Mouse (Mus musculus) lung, adult 2 months (tissue): ENCODE data around the gene Lenep. TPM values are rescaled to one million over a fixed set of nuclear protein-coding genes. Genes with fewer than 3 reads are reported as not detected.

Experiments
- DNase-seq: peaks from one replicate; pipeline ENCODE4 v3.0.0; 2022
- H3K4me1 ChIP-seq: fragments of 200-500 bp; 2 replicates; pipeline ENCODE4 v1.6.1; 2011; ENCODE audit warnings: low read length; ENCODE audit not compliant: control insufficient read depth, insufficient read depth
- H3K4me3 ChIP-seq: fragments of 200-500 bp; replicated peaks from 2 replicates; pipeline ENCODE3; 2011; ENCODE audit warnings: low read depth, mild to moderate bottlenecking, control low read depth, low read length; ENCODE audit errors: extremely low read depth
- CTCF ChIP-seq: fragments of 200-500 bp; IDR thresholded peaks from 2 replicates; pipeline ENCODE4 v1.5.1; 2011; ENCODE audit warnings: mild to moderate bottlenecking, low read length, control low read depth; ENCODE audit not compliant: insufficient read depth
- POLR2A ChIP-seq: fragments of 200-500 bp; IDR thresholded peaks from 2 replicates; pipeline ENCODE4 v1.6.1; 2011; ENCODE audit warnings: low read depth, mild to moderate bottlenecking, control low read depth, low read length, borderline replicate concordance; ENCODE audit errors: extremely low read depth
- WGBS: fragments of 180-500 bp; shearing (Covaris S2); methylation state at CpG from one replicate; pipeline ENCODE4 v1.1.7; 2018; 5-methylcytosine and 5-hydroxymethylcytosine counted together
- polyA plus RNA-seq: library from polyadenylated mRNA; depleted of rRNA; stranded (reverse); fragments of >200 nt; gene quantifications from 2 replicates; pipeline ENCODE4 v1.2.3, GENCODE M21; 2012

Gene Lenep
- polyA plus RNA-seq, 1 experiment, result 0.45 TPM

DNA sequence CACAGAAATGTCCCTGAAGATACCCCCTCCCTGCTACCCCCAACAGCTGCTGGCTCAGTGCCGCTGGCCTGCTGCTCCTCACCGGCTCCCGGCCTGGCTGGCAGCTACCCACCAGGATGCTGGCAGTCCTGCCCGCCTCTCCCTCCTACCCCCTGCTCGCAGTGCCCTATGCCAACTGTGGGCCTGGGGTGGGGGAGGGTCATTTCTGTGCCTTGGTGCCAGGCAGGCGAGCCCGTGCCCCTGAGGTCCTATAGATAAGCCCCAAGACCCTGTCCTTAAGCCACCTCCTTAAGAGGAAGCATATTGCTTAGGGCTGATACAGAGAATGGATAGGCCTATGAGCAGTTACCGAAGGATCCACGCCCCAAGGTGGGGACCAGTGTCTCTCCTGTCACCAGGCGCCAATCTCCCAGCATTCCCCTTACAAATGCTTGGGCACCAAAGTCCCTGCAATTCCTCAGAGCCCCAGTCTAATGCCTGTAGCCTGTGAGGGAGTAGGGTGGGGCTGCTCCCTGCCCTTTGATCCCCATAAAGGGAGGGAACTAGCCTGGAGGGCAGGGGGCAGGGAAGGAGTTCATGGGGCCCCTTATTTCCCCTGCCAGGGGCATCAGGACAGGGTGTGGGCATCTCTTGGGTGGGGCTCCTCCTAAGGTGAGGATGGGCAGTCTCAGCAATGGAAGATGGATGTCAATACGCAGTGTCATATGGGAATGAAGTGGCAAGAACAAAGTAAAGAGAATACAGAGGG, 14.3 kb downstream of the Lenep start:
- Histone ChIP-seq H3K4me3 (no peak overlapping the region), H3K4me1 (peaks cover 24% of the 10 kb centered on the region)
- DNase-seq, result peak; percentile 25
- WGBS, result 57% methylated on average over 11 of the region's 11 CpGs
- TF ChIP-seq POLR2A, result no peak
- TF ChIP-seq CTCF, result no peak

DNA sequence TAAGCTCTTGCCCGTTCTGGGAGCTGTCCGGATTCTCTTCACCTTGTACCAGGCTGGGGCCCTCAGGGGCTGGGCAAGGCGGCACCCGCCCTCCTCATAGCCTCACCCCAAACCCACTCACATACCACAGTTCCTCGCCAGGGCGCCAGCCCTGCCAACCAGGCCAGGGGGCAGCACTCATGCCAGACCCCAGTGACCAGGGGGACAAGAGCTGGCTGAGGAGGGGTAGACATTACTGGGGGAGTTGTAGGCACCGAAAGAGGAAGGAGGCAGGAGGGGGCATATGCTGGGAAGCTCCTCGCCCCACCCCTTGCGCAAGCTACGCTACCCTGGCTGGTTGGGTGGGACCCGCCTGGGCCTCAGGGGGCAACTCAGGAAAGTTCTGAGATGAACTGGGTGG, 15.0 kb downstream of the Lenep start:
- whole genome bisulfite sequencing, result 65% methylated on average over 11 of the region's 11 CpGs
- Histone ChIP-seq H3K4me3 (peak overlapping the region; percentile 22), H3K4me1 (peaks cover 24% of the 10 kb centered on the region)
- DNase-seq, result peak; percentile 43
- TF ChIP-seq POLR2A, result no peak
- TF ChIP-seq CTCF, result no peak

DNA sequence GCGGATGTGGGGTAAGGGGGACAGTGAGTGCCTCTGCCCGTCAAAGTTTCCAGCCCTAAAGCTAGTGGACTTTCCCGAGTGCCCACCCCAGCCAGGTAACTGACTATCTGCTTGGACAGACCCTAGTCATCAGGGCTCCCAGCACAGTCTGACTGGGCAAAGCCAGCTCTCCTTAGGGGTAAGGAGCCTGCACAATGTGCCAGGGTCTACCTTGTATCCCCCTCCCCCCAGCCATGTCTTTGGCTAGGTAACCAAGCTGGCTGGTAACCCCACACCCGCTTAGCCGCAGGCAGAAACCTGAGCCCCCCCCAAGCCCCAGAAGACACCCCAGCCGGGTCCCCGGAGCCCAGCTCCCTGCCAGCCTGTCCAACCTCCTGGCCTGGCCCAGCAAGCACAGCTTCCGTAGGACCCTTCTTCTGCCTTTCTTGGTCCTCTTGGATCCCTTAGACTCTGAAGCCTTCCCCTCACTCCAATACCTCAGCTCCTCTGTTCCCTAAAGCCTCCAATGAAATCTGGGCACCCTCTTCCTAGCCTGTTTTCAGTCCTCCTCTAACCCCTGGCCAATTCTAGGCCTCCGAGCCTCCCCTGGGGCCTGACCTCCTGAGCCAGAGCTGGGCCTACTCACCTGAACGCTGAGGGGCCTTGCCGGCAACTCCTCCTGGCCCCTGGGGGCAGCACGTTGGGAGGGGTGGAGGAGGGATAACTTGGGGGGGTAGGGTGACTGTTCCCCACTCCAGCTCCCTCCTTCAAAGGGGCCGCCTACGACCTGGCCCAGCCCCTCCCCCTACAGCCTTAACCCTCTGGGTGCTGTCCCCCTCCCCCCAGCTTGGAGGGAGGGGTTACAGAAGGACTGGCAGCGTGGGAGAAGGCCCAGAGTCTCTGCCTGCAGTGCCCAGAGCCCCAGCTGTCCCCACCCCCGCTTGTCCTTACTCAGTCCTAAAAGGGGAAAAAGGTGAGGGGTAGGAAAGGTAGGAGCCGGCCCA, 15.9 kb downstream of the Lenep start:
- peaks cover 24% of the 10 kb centered on the region for H3K4me1 ChIP-seq
- 62% methylated on average over 17 of the region's 17 CpGs for WGBS
- peak; percentile 13 for DNase-seq
- no peak for TF ChIP-seq POLR2A
- TF ChIP-seq CTCF, result no peak
- peak overlapping the region; percentile 23 for H3K4me3 ChIP-seq

DNA sequence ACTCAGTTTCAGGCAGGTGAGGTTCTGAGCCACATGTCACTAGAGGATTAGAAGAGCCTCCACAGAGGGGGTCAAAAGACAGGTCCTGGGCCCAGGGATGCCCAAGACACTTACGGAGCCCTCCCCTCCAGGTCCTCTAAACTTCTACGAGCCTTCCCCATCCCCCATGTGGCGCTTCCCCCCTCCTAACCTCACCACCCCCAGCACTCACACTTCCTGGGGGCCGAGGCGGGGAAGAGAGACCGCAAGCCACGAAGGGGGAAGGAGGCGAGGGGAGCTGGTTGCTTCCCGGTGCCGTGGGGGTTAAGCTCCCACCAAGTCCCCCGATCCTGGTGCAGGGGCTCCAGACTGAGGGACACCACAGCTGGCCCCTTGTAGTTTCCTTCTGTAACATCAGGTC, 17.1 kb downstream of the Lenep start:
- Histone ChIP-seq H3K4me3 (no peak overlapping the region), H3K4me1 (peaks cover 17% of the 10 kb centered on the region)
- TF ChIP-seq CTCF, result no peak
- no peak for TF ChIP-seq POLR2A
- peak; percentile 13 for DNase-seq
- 46% methylated on average over 11 of the region's 11 CpGs for WGBS

DNA sequence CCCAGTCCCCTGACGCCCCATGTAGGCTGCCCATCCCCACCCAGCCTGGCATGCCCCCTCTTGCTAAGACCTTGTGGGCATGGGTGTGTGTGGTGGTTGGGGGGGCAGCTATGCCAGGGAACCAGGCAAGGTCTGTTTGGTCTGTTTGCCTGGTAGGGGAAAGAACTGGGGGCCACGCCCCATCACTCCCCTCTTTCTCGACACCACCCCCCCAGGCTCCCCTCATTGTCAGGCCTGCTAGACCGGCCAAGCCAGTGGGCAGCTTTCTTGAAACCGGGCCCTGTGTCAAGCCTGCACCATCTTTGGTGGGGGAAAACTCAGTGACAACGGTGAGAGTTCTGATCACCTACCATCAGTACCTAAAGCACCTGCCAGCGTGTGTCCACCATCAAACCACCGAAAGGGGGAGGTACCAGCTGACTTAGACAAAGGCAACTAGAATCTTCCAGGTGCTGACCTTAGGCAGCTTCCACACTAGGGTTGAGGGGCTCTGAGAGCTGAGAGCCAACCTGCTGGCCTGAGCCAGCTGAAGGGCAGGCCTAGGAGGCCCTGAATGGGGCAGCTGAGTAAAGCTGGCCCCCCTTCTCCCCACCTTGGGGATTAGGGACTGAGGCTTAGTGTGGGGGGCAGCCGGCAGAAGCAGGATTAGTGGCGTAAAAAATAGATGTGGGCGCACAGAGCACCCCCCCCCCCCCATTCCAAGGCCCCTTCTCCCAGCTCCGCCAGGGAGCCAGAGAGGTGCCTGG, 18.1 kb downstream of the Lenep start:
- H3K4me3 ChIP-seq, result no peak overlapping the region
- peak; percentile 23 for DNase-seq
- 66% methylated on average over 12 of the region's 12 CpGs for WGBS
- no peak for TF ChIP-seq CTCF
- TF ChIP-seq POLR2A, result no peak
- H3K4me1 ChIP-seq, result peaks cover 14% of the 10 kb centered on the region

DNA sequence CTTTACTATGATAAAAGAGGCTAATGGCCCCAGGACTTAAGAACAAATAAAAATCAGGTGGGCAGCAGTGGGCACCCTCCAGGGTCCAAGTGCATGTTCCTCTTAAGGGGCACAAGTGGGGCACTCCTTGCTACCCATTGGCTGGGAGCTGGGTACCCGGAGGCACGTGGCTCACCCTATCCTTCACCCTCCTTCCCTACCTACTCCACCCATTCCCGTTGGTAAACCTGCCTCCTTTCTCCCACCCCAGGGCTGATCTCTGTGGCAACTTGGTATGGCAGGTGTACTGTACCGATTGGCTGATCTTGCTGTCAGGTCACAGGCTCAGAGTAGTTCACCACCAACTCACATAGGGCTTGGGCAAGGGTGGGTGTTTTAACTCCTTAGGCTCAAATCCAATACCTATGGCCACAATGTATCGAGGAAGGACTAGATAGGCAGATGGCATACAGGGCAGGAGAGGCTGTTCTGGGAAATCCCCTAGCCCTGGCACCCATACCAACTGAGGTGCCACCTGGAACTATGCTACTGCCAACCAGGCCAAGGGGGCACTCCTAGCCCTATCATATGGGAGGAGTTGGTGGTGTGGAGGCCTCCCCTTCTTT, 18.8 kb downstream of the Lenep start:
- H3K4me3 ChIP-seq, result no peak overlapping the region
- peaks cover 14% of the 10 kb centered on the region for H3K4me1 ChIP-seq
- DNase-seq, result peak; percentile 22
- WGBS, result 64% methylated on average over 5 of the region's 5 CpGs
- TF ChIP-seq POLR2A, result no peak
- TF ChIP-seq CTCF, result no peak

DNA sequence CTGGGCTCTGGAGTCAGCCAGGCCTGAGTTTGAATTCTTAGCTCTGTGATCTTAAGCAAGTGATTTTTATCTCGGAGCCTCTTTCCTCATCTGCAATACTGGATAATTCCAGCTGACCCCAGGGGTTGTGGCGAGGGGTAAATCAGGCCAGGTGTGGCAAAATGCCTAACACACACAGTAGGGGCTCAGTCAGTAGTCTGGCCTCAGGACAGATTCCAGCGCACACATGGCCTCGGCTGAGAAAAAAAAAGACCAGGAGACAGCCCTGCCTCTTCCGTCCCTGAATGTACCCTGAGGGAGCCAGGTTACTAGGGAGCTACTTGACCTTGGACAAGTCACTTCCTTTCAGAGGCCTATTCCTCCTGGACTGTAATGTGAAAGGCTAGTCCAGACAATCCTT, 19.6 kb downstream of the Lenep start:
- Histone ChIP-seq H3K4me1 (peaks cover 14% of the 10 kb centered on the region), H3K4me3 (no peak overlapping the region)
- WGBS, result 69% methylated on average over 5 of the region's 5 CpGs
- no peak for TF ChIP-seq CTCF
- no peak for TF ChIP-seq POLR2A
- no peak for DNase-seq

DNA sequence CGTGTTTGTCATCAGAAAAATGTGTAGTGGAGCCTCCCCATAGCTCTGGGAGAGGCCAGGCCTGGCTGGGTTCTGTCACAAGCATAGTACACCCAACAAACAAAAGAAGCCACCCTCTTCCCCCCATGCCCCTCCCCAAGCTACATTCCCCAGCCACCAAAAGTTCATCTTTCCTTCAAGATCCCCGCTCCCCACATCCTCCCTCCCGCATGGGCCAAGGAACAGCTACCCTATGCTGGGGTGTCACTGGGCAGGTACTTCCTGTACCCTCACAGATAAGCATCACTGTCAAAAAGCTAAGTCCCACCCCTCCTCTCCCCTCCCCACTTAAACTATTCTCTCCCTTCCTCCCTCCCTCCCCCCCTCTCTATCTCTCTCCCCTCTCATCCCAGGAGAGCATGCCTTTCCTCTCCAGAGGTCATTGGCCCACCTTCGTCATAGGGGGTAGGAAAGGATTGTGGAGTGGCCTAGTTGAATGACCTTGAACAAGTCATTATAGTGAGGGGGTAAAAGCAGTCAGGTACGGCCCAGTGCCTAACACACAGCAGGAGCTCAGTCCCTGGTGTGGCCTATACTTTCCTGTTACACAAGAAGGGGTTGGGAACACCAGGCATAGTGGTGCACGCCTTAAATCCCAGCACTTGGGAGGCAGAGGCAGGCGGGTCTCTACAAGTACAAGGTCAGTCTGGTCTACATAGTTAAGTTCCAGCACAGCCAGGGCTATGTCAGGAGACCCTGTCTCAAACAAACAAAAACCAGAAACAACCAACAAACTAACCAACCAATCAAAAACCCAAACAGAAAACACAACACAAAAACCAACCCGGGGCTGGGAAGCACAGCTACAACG, 20.3 kb downstream of the Lenep start:
- H3K4me1 ChIP-seq, result peaks cover 13% of the 10 kb centered on the region
- TF ChIP-seq POLR2A (no peak), CTCF (no peak)
- peak; percentile 11 for DNase-seq
- 84% methylated on average over 9 of the region's 9 CpGs for WGBS
- H3K4me3 ChIP-seq, result no peak overlapping the region
